ENCODE assay signal across 8 mouse cellular contexts in the genomic region with DNA sequence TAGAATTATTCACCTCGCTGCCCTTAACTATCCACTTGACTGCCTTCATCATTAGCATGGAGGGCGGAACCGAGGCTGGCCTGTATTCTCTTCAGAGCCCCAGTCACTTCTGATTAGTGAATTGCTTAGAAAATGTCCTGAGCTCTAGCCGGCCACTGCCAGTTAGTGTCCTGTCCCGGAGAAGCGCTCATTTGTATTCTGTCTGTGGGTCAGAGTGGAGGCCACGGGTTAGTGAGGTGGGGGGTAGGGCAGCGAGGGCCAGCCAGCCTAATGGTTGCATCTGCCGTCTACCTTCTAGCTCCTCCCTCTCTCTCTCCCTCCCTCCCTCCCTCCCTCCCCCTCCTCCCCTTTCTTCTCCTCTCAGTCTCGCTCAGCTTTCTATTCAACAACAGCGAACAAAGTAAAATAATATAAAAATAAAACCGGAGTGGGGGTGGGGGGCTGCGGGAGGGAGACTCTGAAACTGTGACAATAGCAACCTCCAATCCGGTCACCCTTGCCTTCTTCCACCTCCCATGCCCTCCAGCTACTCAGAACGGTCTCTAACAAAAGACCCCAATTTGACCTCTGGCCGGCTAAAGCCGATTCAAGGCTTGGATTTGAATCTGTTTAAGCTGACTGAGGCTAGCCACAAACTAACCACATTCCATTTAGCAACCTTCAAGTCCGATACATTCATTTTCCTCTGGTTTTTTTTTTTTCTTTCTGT.
DNase-seq lines count a peak whose midpoint lies in the region; ATAC-seq and TF ChIP-seq lines count a peak whose summit lies in the region.

No protein-coding gene starts in this region.

- WGBS in thymus, adult 2 months, result 34% methylated on average over 18 of the region's 18 CpGs
- WGBS in stomach, postnatal 0 days, result 9% methylated on average over 18 of the region's 18 CpGs

- no peaks in the 10 kb centered on the region for H3K36me3 ChIP-seq in thymus, adult 2 months (ENCODE audit: control insufficient read depth, insufficient read depth, low read length)
- H3K36me3 ChIP-seq in stomach, postnatal 0 days (ENCODE audit: control insufficient read depth, insufficient read depth, low read length), result no peaks in the 10 kb centered on the region

- peak; percentile 55 for ATAC-seq in stomach, postnatal 0 days (ENCODE audit: low FRiP score, low TSS enrichment)

- 0 out of 2 replicates have a peak overlapping the region, but pooled peaks have one; percentile 13 for H3K4me3 ChIP-seq in thymus, adult 2 months (ENCODE audit: control insufficient read depth, insufficient read depth, low read length)
- peak overlapping the region; percentile 11; the same call in 1 of the 2 replicates for H3K4me3 ChIP-seq in stomach, postnatal 0 days (ENCODE audit: low read depth, low read length)

- peak overlapping the region; percentile 43 for H3K4me2 ChIP-seq in stomach, postnatal 0 days (replicated peaks; ENCODE audit: low read depth)

- peaks cover 17% of the 10 kb centered on the region for H3K4me1 ChIP-seq in thymus, adult 2 months (replicated peaks; ENCODE audit: control insufficient read depth, insufficient read depth, low read length)
- H3K4me1 ChIP-seq in stomach, postnatal 0 days (replicated peaks; ENCODE audit: control insufficient read depth, insufficient read depth), result no peaks in the 10 kb centered on the region; the same call in none of the 2 replicates

- H3K27ac ChIP-seq in thymus, adult 2 months (ENCODE audit: control insufficient read depth, insufficient read depth, low read length), result no peak overlapping the region
- H3K27ac ChIP-seq in stomach, postnatal 0 days (replicated peaks), result 0 out of 2 replicates have a peak overlapping the region, but pooled peaks have one; percentile 30

- no peak for TF ChIP-seq EP300 in stomach, postnatal 0 days (optimal IDR thresholded peaks at IDR 0.05)

- no peaks in the 10 kb centered on the region for H3K9me3 ChIP-seq in stomach, postnatal 0 days (ENCODE audit: control insufficient read depth, low read length)

- no peak for TF ChIP-seq POLR2A in thymus, adult 2 months (IDR thresholded peaks at IDR 0.05; ENCODE audit: control insufficient read depth, extremely low read depth, insufficient read depth, low read length, poor library complexity)

- 0 out of 2 replicates have a peak overlapping the region, but pooled peaks have one; percentile 0 for H3K9ac ChIP-seq in stomach, postnatal 0 days (ENCODE audit: low read length)

- DNase-seq in thymus, adult 2 months, result no peak
- DNase-seq in thymus, postnatal 0 days (ENCODE audit: low spot score), result no peak
- peak; percentile 88 for DNase-seq in embryo, embryonic 10 days (ENCODE audit: low spot score)
- peak; percentile 46 for DNase-seq in heart, postnatal 4 days
- peak; percentile 14 to 41 for DNase-seq in layer of hippocampus, adult 8-10 months (ENCODE audit: low spot score in 2 of 2)
- DNase-seq in mesoderm, embryonic 11.5 days (ENCODE audit: low read depth, low spot score), result peak; percentile 78
- DNase-seq in stomach, postnatal 0 days (ENCODE audit: low spot score), result peak; percentile 38
- no peak for DNase-seq in T-cell, adult 2 months (ENCODE audit: low spot score)

- TF ChIP-seq CTCF in thymus, adult 2 months (IDR thresholded peaks at IDR 0.05; ENCODE audit: borderline replicate concordance, control insufficient read depth, extremely low read depth, insufficient read depth, low read length, poor library complexity), result no peak
- TF ChIP-seq CTCF in stomach, postnatal 0 days (IDR thresholded peaks at IDR 0.05; ENCODE audit: low read depth), result no peak

- no peaks in the 10 kb centered on the region for H3K27me3 ChIP-seq in thymus, adult 2 months (ENCODE audit: control insufficient read depth, insufficient read depth, low read length)
- H3K27me3 ChIP-seq in stomach, postnatal 0 days (ENCODE audit: control insufficient read depth, insufficient read depth, low read length), result no peaks in the 10 kb centered on the region

Comparison
In these comparisons a context has a peak if more than half of its experiments do, and no peak if none do; other contexts are left out.
1. DNase-seq: peak in embryo, embryonic 10 days (single experiment), heart, postnatal 4 days (single experiment), layer of hippocampus, adult 8-10 months (2 of 2), mesoderm, embryonic 11.5 days (single experiment) and stomach, postnatal 0 days (single experiment); none in thymus, adult 2 months (single experiment), thymus, postnatal 0 days (single experiment) and T-cell, adult 2 months (single experiment).